Mouse (Mus musculus) embryonic facial prominence, embryonic 15.5 days (tissue): ENCODE measurements around the gene Crybb3. TPM values are rescaled to one million over a fixed set of nuclear protein-coding genes. Genes with fewer than 3 reads are reported as not detected.

Source experiments
- ATAC-seq: fragments of 200-750 bp; cut with Nextera tagmentation; 2 replicates; pipeline ENCODE4 v1.8.0; 2017; ENCODE audit warnings: low read depth, moderate TSS enrichment; ENCODE audit not compliant: insufficient number of reproducible peaks, low FRiP score, low TSS enrichment
- H3K27ac ChIP-seq: fragments of 300-500 bp; sonication (generic); replicated peaks from 2 replicates; pipeline ENCODE4 v1.5.1; 2015; ENCODE audit warnings: mild to moderate bottlenecking, inconsistent platforms
- H3K27me3 ChIP-seq: fragments of 300-500 bp; sonication (generic); 2 replicates; pipeline ENCODE4 v1.6.1; 2015; ENCODE audit warnings: inconsistent platforms
- H3K36me3 ChIP-seq: fragments of 300-500 bp; sonication (generic); 2 replicates; pipeline ENCODE4 v1.6.1; 2015; ENCODE audit warnings: mild to moderate bottlenecking, inconsistent platforms
- H3K4me1 ChIP-seq: fragments of 300-500 bp; sonication (generic); 2 replicates; pipeline ENCODE4 v1.6.1; 2015; ENCODE audit warnings: inconsistent platforms
- H3K4me2 ChIP-seq: fragments of 300-500 bp; sonication (generic); replicated peaks from 2 replicates; pipeline ENCODE4 v1.6.1; 2015; ENCODE audit warnings: mild to moderate bottlenecking, inconsistent platforms
- H3K4me3 ChIP-seq: fragments of 300-500 bp; sonication (generic); replicated peaks from 2 replicates; pipeline ENCODE4 v1.5.1; 2015; ENCODE audit warnings: mild to moderate bottlenecking, inconsistent platforms
- H3K9ac ChIP-seq: fragments of 300-500 bp; sonication (generic); 2 replicates; pipeline ENCODE4 v1.6.1; 2015; ENCODE audit warnings: inconsistent platforms
- H3K9me3 ChIP-seq: fragments of 300-500 bp; sonication (generic); replicated peaks from 2 replicates; pipeline ENCODE4 v1.6.1; 2016; ENCODE audit warnings: inconsistent platforms
- WGBS: fragments of 180-500 bp; shearing (Covaris S2); methylation state at CpG from one replicate; pipeline ENCODE4 v1.1.7; 2015; 5-methylcytosine and 5-hydroxymethylcytosine counted together
- polyA plus RNA-seq: library from polyadenylated mRNA; unstranded; fragments of >200 nt; fragmentation: Nextera tagmentation; extraction: Ambion mirVana; gene quantifications from 2 replicates; pipeline ENCODE4 v1.2.1, GENCODE M21; 2015

The Crybb3 gene
- polyA plus RNA-seq, 1 experiment from 2014 or later = 5.4 TPM

DNA sequence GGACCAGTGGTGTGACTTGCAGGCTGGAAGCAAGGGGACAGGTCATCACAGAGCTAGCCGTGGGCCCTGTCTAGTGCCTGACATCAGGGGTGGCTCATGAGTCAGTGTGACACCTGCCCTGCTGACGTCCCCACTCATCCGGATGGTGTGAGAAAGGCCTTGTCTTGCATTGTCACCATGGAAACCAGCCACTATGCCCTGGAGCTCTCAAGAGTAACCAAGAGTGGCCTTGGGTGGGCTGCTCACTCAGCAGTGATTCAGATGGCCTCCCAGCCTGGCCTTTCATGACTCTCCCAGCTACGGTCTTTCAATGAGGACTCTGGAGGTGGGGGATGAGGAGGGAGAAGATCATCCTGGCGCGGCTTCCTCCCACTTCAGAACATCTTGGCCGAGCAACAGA is 21.1 kb upstream of the Crybb3 start:
- no peak for ATAC-seq
- Histone ChIP-seq H3K27ac (no peak overlapping the region), H3K4me3 (no peak overlapping the region), H3K36me3 (no peaks in the 10 kb centered on the region; the same call in 1 of the 2 replicates), H3K9ac (no peak overlapping the region), H3K4me1 (peaks cover 8% of the 10 kb centered on the region), H3K9me3 (no peaks in the 10 kb centered on the region), H3K27me3 (no peaks in the 10 kb centered on the region), H3K4me2 (no peak overlapping the region)
- 72% methylated on average over 7 of the region's 7 CpGs for WGBS

DNA sequence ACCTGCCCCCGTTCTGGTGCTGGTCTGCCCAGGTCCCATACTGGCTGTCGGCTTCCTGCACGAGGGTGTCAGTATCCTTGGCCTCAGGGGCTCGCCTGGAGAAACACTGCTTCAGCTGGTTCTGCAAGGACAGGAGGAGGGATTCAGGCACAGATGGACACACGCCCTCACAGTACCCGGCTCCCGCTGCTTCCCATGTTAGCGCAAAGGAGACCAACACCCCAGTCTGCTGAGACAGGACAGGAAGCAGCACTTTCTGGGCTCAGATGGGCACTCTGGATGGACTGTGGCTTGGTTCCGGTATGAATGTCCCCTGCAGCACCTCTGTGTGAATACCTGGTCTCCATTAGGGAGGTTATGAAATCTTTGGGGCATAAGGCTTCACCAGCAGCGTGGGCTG is 20.1 kb upstream of the Crybb3 start:
- Histone ChIP-seq H3K9ac (no peak overlapping the region), H3K9me3 (no peaks in the 10 kb centered on the region), H3K4me1 (no peaks in the 10 kb centered on the region), H3K36me3 (peaks cover 8% of the 10 kb centered on the region; the same call in 1 of the 2 replicates), H3K27me3 (no peaks in the 10 kb centered on the region), H3K4me3 (no peak overlapping the region), H3K27ac (no peak overlapping the region), H3K4me2 (no peak overlapping the region)
- WGBS = 69% methylated on average over 10 of the region's 10 CpGs
- ATAC-seq = no peak

DNA sequence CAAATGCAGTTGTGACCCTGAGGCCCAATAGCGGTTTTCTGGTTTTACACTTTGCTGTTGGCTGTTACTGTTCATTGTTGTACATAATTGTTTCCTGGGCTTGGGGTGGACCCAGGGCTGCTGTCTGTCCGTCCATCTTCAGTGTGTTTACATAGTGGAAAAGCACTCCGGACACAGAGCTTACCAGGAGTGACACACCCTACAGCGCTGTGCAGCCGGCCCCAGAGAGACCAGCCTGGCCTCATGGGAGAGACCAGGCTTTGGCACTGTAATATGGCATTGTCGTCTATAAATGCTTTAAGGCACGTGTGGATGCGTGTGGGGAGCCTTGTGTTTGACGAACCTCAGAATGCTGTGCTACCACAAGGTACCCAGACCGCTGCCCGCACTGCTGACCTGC is 19.0 kb upstream of the Crybb3 start:
- Histone ChIP-seq H3K9me3 (no peaks in the 10 kb centered on the region), H3K9ac (no peak overlapping the region), H3K27ac (no peak overlapping the region), H3K4me2 (no peak overlapping the region), H3K4me3 (no peak overlapping the region), H3K4me1 (no peaks in the 10 kb centered on the region), H3K36me3 (peaks cover 8% of the 10 kb centered on the region; the same call in 1 of the 2 replicates), H3K27me3 (no peaks in the 10 kb centered on the region)
- no peak for ATAC-seq
- 80% methylated on average over 11 of the region's 11 CpGs for WGBS

DNA sequence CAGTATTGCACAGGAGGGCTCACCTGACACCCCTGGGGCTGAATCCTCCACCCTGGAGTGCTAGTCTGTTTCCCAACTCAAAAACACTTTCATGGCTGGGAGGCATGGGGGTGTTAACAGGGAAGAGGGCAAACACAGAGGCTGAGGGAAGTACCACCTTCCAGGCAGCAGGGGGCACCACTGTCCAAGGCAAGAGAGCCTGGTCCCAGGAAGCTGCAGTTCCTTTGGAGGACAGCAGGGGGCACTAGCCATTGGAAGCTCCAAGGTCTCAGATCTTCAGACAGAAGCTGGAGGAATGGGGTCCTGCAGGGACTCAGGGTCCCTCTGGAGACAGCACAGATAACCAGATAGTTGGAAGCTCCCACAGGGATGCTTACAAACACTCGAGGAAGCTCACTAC is 18.2 kb upstream of the Crybb3 start:
- H3K9me3 ChIP-seq = no peaks in the 10 kb centered on the region
- H3K4me2 ChIP-seq = no peak overlapping the region
- peak; percentile 16; the same call in 1 of the 2 replicates for ATAC-seq
- no peak overlapping the region for H3K27ac ChIP-seq
- peaks cover 8% of the 10 kb centered on the region; the same call in 1 of the 2 replicates for H3K36me3 ChIP-seq
- no peak overlapping the region for H3K9ac ChIP-seq
- H3K4me1 ChIP-seq = no peaks in the 10 kb centered on the region
- no peak overlapping the region for H3K4me3 ChIP-seq
- H3K27me3 ChIP-seq = no peaks in the 10 kb centered on the region
- 35% methylated on average over 1 of the region's 1 CpGs for WGBS

DNA sequence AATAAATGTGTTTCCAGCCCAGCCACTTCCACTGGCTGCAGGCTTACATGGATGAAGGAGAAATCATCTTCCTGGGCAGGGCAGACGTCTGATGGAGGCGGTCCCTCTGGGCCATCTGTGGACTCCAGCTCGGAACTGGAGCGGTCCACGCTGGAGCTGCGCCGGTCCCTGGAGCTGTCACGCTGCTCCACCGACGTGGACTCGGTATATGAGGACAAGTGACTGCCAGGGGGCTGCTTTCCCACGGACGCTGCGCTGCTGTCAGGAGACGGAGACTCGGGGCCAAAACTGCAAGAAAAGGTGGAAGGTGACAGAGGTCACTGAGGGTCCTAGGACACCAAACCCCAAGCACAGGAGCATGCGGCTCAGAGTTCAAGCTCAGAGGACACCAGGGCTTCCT is 16.2 kb upstream of the Crybb3 start:
- no peaks in the 10 kb centered on the region for H3K4me1 ChIP-seq
- no peak overlapping the region for H3K9ac ChIP-seq
- no peak overlapping the region for H3K4me3 ChIP-seq
- no peak overlapping the region for H3K4me2 ChIP-seq
- H3K9me3 ChIP-seq = no peaks in the 10 kb centered on the region
- H3K36me3 ChIP-seq = peaks cover 8% of the 10 kb centered on the region; the same call in 1 of the 2 replicates
- no peaks in the 10 kb centered on the region for H3K27me3 ChIP-seq
- 87% methylated on average over 17 of the region's 17 CpGs for WGBS
- H3K27ac ChIP-seq = no peak overlapping the region
- no peak for ATAC-seq

DNA sequence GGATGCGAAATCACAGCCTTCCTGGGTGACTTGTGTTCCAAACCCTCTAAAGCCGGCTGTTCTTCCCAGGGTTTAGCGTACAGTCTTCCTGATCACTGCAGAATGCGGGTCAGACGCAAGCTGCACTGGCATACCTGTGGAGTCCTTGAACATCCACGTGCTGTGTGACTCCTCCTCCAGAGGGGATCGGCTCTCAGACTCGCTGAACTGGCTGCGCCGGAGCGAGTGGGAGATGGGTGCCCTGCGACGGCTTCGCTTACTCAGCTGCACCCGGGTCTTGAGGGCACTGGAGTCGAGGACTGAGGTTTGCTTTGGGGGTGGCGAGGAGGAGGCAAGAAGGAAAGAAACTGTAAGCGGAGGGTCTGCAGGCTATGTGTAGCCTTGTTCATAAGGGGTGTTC is 14.1 kb upstream of the Crybb3 start:
- 0 out of 2 replicates have a peak, but pooled peaks cover 4% of the 10 kb centered on the region for H3K4me1 ChIP-seq
- H3K4me2 ChIP-seq = no peak overlapping the region
- WGBS = 89% methylated on average over 18 of the region's 18 CpGs
- no peak overlapping the region for H3K9ac ChIP-seq
- H3K4me3 ChIP-seq = no peak overlapping the region
- no peaks in the 10 kb centered on the region for H3K9me3 ChIP-seq
- H3K27ac ChIP-seq = no peak overlapping the region
- ATAC-seq = no peak
- peaks cover 21% of the 10 kb centered on the region; the same call in 1 of the 2 replicates for H3K36me3 ChIP-seq
- no peaks in the 10 kb centered on the region for H3K27me3 ChIP-seq

DNA sequence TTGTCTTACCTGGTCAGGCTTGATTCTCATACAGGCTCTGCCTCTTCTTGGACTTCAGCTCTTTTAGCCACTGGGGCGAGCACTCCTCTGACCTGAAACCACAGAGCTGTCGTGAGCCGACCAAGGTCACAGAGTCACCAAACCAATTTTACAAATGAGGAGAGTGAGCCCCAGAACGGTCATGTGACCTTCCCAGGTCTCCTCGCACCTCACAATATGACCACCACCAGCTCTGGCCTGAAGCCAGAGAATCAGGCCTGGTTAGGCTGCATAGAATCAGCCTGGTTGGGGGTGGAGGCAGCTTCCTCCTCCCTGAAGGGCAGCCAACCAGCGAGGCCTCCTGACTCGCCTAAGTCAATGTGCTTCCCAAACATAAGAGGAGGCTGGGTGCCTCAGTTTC is 11.0 kb upstream of the Crybb3 start:
- Histone ChIP-seq H3K9ac (no peak overlapping the region), H3K36me3 (peaks cover 38% of the 10 kb centered on the region; the same call in 1 of the 2 replicates), H3K27ac (no peak overlapping the region), H3K9me3 (no peaks in the 10 kb centered on the region), H3K4me2 (no peak overlapping the region), H3K27me3 (no peaks in the 10 kb centered on the region), H3K4me3 (no peak overlapping the region), H3K4me1 (0 out of 2 replicates have a peak, but pooled peaks cover 4% of the 10 kb centered on the region)
- no peak for ATAC-seq
- WGBS = 61% methylated on average over 7 of the region's 7 CpGs

DNA sequence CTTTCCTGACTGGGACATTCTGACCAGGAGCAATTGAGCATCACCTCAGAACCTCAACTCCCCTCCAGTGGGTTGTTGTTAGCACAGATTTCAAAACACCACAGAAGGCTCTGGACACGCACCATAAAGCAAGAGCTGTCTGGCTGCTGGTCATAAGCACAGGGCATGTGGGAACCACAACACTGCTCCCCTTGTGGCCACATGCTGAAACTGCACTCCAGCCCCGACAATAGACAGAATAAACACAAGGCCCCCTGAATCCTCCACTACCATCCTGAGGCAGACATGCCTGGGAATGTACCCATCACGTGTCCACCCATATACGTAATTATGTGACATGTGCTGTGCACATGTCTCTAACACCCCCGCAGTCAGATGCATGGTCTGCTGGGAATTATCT is 9.8 kb upstream of the Crybb3 start:
- Histone ChIP-seq H3K27ac (no peak overlapping the region), H3K4me3 (no peak overlapping the region), H3K4me2 (no peak overlapping the region), H3K4me1 (0 out of 2 replicates have a peak, but pooled peaks cover 6% of the 10 kb centered on the region), H3K27me3 (no peaks in the 10 kb centered on the region), H3K9me3 (no peaks in the 10 kb centered on the region), H3K9ac (no peak overlapping the region), H3K36me3 (peaks cover 30% of the 10 kb centered on the region; the same call in 1 of the 2 replicates)
- ATAC-seq = peak; percentile 57; the same call in 1 of the 2 replicates
- WGBS = 42% methylated on average over 5 of the region's 5 CpGs

DNA sequence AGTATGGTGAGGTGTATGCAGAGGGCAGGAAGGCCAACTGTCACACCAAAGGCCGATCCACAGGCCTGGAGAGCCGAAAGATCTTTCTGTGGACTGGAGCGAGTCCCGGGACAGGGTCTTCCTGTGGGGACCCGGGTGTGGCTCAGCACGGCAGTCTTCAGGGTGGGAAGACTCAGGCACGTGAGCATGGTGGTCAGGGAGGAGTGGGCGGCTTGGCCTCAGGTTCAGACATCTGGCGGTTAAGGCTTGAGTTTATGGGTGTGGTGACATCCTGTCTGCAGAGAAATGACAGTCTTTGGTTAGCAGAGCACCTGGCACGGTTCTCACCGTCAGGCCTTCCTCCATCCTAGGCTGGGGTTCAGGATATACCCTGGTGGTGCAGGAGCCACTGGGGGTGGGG is 9.4 kb upstream of the Crybb3 start:
- Histone ChIP-seq H3K9me3 (no peaks in the 10 kb centered on the region), H3K4me3 (no peak overlapping the region), H3K36me3 (peaks cover 30% of the 10 kb centered on the region; the same call in 1 of the 2 replicates), H3K27ac (peak overlapping the region; percentile 17; the same call in 1 of the 2 replicates), H3K4me1 (0 out of 2 replicates have a peak, but pooled peaks cover 7% of the 10 kb centered on the region), H3K4me2 (no peak overlapping the region), H3K27me3 (no peaks in the 10 kb centered on the region), H3K9ac (no peak overlapping the region)
- no peak for ATAC-seq
- 86% methylated on average over 11 of the region's 11 CpGs for WGBS

DNA sequence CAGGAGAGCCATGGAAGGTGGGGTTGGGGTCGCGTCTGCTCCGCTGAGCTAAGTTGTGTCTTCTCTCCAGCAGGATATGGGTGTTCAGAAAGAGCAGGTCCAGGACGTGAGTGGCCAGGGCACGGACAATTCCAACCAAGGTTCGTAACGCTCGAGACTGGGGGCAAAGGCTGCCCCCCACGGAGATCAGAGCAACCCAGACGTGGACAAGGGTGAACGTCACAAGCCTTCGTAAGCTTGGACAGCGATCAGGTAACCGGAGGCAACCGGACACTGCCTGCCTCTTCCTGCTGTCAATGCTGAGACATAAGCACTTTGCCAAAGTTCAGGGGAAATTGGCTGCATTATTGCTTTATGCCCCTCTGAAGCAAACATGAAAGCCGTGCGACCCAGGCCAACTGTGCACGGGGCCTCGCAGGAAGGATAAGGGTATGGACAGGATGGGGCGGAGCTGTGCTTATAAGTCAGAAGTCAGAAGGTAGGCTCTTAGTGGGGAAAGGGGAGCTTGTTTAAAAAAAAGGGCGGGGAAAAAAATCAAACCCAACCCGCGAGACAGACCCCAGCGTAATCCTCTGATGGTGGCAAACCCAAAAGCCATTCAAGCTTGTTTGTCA is 8.8 kb upstream of the Crybb3 start:
- Histone ChIP-seq H3K9me3 (no peaks in the 10 kb centered on the region), H3K27ac (peak overlapping the region; percentile 17; the same call in 1 of the 2 replicates), H3K4me2 (no peak overlapping the region), H3K27me3 (no peaks in the 10 kb centered on the region), H3K9ac (no peak overlapping the region), H3K4me1 (0 out of 2 replicates have a peak, but pooled peaks cover 7% of the 10 kb centered on the region), H3K4me3 (no peak overlapping the region), H3K36me3 (peaks cover 30% of the 10 kb centered on the region; the same call in 1 of the 2 replicates)
- ATAC-seq = no peak
- WGBS = 85% methylated on average over 24 of the region's 24 CpGs

DNA sequence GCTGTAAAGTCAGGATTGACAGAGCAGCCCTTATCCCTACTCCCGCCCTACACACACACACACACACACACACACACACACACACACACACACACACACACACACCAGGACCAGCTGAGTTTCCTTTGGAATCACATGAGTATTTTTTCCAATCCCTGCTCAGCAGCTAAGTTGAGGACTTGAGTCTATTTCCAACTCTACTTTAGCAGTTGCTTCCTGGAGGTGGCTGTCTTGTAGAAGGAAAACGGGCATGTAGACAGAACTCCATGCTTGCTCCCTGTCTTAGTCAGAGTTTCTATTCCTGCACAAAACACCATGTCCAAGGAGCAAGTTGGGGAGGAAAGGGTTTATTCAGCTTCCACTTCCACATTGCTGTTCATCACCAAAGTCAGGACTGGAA is 6.1 kb upstream of the Crybb3 start:
- H3K9ac ChIP-seq = no peak overlapping the region
- no peak overlapping the region for H3K4me3 ChIP-seq
- H3K36me3 ChIP-seq = peaks cover 30% of the 10 kb centered on the region; the same call in 1 of the 2 replicates
- H3K4me2 ChIP-seq = no peak overlapping the region
- H3K9me3 ChIP-seq = no peaks in the 10 kb centered on the region
- no peak overlapping the region for H3K27ac ChIP-seq
- H3K4me1 ChIP-seq = peaks cover 14% of the 10 kb centered on the region
- H3K27me3 ChIP-seq = no peaks in the 10 kb centered on the region
- no peak for ATAC-seq
- 84% methylated on average over 1 of the region's 2 CpGs for WGBS

DNA sequence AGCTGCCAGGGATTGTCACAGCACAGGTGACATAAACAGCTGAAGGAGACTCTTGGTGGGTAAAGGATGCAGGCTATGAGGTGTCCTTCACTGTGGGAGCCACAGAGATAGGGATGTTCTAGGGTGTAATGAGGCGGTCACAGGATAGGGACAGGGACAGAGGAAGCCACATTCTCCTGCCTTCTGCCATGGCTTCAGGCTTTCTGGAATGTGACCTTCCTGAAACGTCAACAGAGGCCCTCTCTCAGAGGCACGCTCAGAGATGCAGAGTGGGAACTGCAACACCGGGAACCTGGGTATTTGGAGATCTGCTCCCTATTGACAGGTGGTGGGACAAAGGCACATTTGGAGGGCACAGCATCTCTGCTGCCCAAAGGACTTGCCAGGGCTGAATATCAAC is 5.6 kb upstream of the Crybb3 start:
- no peak overlapping the region for H3K27ac ChIP-seq
- no peak overlapping the region for H3K4me2 ChIP-seq
- no peaks in the 10 kb centered on the region for H3K27me3 ChIP-seq
- H3K9ac ChIP-seq = no peak overlapping the region
- no peak overlapping the region for H3K4me3 ChIP-seq
- no peak for ATAC-seq
- 56% methylated on average over 4 of the region's 4 CpGs for WGBS
- H3K36me3 ChIP-seq = peaks cover 30% of the 10 kb centered on the region; the same call in 1 of the 2 replicates
- H3K4me1 ChIP-seq = peaks cover 14% of the 10 kb centered on the region
- no peaks in the 10 kb centered on the region for H3K9me3 ChIP-seq
